Mouse (Mus musculus): ENCODE measurements at regions not wholly inside any gene's neighbourhood (a gene's known extent, or its start where the extent isn't known, plus 50 kb on each side); places are given as distances from the start of the nearest gene placed in this dataset.

GRCm38 (mm10) chr17:10105299-10105698 is 214.4 kb downstream of the Qk start:
- H3K36me3 ChIP-seq: no peaks in the 10 kb centered on the region
- H3K27ac ChIP-seq (replicated peaks): no peak overlapping the region
- no peak for ATAC-seq (ENCODE audit: insufficient number of reproducible peaks, low FRiP score, low TSS enrichment, low read depth)

GRCm38 (mm10) chr17:10098199-10098598 is 221.5 kb downstream of the Qk start:
- H3K27me3 ChIP-seq: no peaks in the 10 kb centered on the region
- no peak overlapping the region for H3K27ac ChIP-seq (replicated peaks)
- 0 out of 2 replicates have a peak, but pooled peaks cover 3% of the 10 kb centered on the region for H3K4me1 ChIP-seq
- no peaks in the 10 kb centered on the region for H3K36me3 ChIP-seq
- no peak overlapping the region for H3K9ac ChIP-seq
- no peak; the same call in 1 of the 2 replicates for ATAC-seq (ENCODE audit: insufficient number of reproducible peaks, low FRiP score, low TSS enrichment, low read depth)
- no peak overlapping the region for H3K4me2 ChIP-seq (replicated peaks)
- WGBS: 46% methylated on average over 4 of the region's 4 CpGs
- H3K4me3 ChIP-seq (replicated peaks): no peak overlapping the region
- no peaks in the 10 kb centered on the region for H3K9me3 ChIP-seq (replicated peaks)

More at GRCm38 (mm10) chr17:10105299-10105698, 214.4 kb downstream of the Qk start:
- H3K4me3 ChIP-seq (replicated peaks): no peak overlapping the region
- H3K4me2 ChIP-seq (replicated peaks): no peak overlapping the region
- H3K9ac ChIP-seq: no peak overlapping the region
- H3K4me1 ChIP-seq: no peaks in the 10 kb centered on the region
- no peaks in the 10 kb centered on the region for H3K9me3 ChIP-seq (replicated peaks)
- no peaks in the 10 kb centered on the region for H3K27me3 ChIP-seq
- 56% methylated on average over 3 of the region's 3 CpGs for WGBS

- Histone ChIP-seq H3K4me3 (replicated peaks) (no peak overlapping the region), H3K27me3 (no peaks in the 10 kb centered on the region), H3K4me2 (replicated peaks) (no peak overlapping the region), H3K4me1 (0 out of 2 replicates have a peak, but pooled peaks cover 3% of the 10 kb centered on the region), H3K27ac (replicated peaks) (no peak overlapping the region), H3K9me3 (replicated peaks) (no peaks in the 10 kb centered on the region), H3K9ac (no peak overlapping the region), H3K36me3 (no peaks in the 10 kb centered on the region)
- ATAC-seq (ENCODE audit: insufficient number of reproducible peaks, low FRiP score, low TSS enrichment, low read depth): no peak
Measured at GRCm38 (mm10) chr17:10097691-10098090, 222.0 kb downstream of the Qk start.

GRCm38 (mm10) chr17:10095841-10096301 is 223.8 kb downstream of the Qk start:
- H3K36me3 ChIP-seq: no peaks in the 10 kb centered on the region

GRCm38 (mm10) chr17:10094108-10094521 is 225.5 kb downstream of the Qk start:
- H3K27me3 ChIP-seq: no peaks in the 10 kb centered on the region
- no peak overlapping the region for H3K4me2 ChIP-seq (replicated peaks)
- ATAC-seq (ENCODE audit: insufficient number of reproducible peaks, low FRiP score, low TSS enrichment, low read depth): no peak
- 0 out of 2 replicates have a peak, but pooled peaks cover 3% of the 10 kb centered on the region for H3K4me1 ChIP-seq
- WGBS: 45% methylated on average over 3 of the region's 3 CpGs
- H3K27ac ChIP-seq (replicated peaks): no peak overlapping the region
- no peaks in the 10 kb centered on the region for H3K36me3 ChIP-seq
- peaks cover 4% of the 10 kb centered on the region for H3K9me3 ChIP-seq (replicated peaks)
- no peak overlapping the region for H3K4me3 ChIP-seq (replicated peaks)
- no peak overlapping the region for H3K9ac ChIP-seq

More at GRCm38 (mm10) chr17:10095841-10096301, 223.8 kb downstream of the Qk start:
- H3K27ac ChIP-seq (replicated peaks): no peak overlapping the region
- no peak for ATAC-seq (ENCODE audit: insufficient number of reproducible peaks, low FRiP score, low TSS enrichment, low read depth)
- H3K27me3 ChIP-seq: no peaks in the 10 kb centered on the region
- H3K9me3 ChIP-seq (replicated peaks): peaks cover 4% of the 10 kb centered on the region
- no peak overlapping the region for H3K9ac ChIP-seq
- 76% methylated on average over 3 of the region's 3 CpGs for WGBS
- H3K4me1 ChIP-seq: 0 out of 2 replicates have a peak, but pooled peaks cover 3% of the 10 kb centered on the region
- no peak overlapping the region for H3K4me3 ChIP-seq (replicated peaks)
- H3K4me2 ChIP-seq (replicated peaks): no peak overlapping the region

- H3K9ac ChIP-seq: no peak overlapping the region
- no peak overlapping the region for H3K4me3 ChIP-seq (replicated peaks)
- no peaks in the 10 kb centered on the region for H3K36me3 ChIP-seq
- H3K27me3 ChIP-seq: 0 out of 2 replicates have a peak, but pooled peaks cover 3% of the 10 kb centered on the region
- no peak overlapping the region for H3K27ac ChIP-seq (replicated peaks)
- H3K9me3 ChIP-seq (replicated peaks): peaks cover 4% of the 10 kb centered on the region
- ATAC-seq (ENCODE audit: insufficient number of reproducible peaks, low FRiP score, low TSS enrichment, low read depth): no peak
- no peak overlapping the region for H3K4me2 ChIP-seq (replicated peaks)
- 54% methylated on average over 8 of the region's 8 CpGs for WGBS
- H3K4me1 ChIP-seq: 0 out of 2 replicates have a peak, but pooled peaks cover 3% of the 10 kb centered on the region
Measured at GRCm38 (mm10) chr17:10093437-10094107, 226.1 kb downstream of the Qk start.

GRCm38 (mm10) chr17:10087192-10087886 is 232.3 kb downstream of the Qk start:
- Histone ChIP-seq H3K4me2 (replicated peaks) (no peak overlapping the region), H3K4me1 (peaks cover 6% of the 10 kb centered on the region; the same call in 1 of the 2 replicates), H3K36me3 (no peaks in the 10 kb centered on the region), H3K27ac (replicated peaks) (no peak overlapping the region), H3K9ac (no peak overlapping the region), H3K4me3 (replicated peaks) (no peak overlapping the region), H3K27me3 (0 out of 2 replicates have a peak, but pooled peaks cover 8% of the 10 kb centered on the region), H3K9me3 (replicated peaks) (peaks cover 4% of the 10 kb centered on the region)
- ATAC-seq (ENCODE audit: insufficient number of reproducible peaks, low FRiP score, low TSS enrichment, low read depth): no peak
- 50% methylated on average over 7 of the region's 7 CpGs for WGBS

- no peak overlapping the region for H3K4me3 ChIP-seq (replicated peaks)
- H3K9ac ChIP-seq: no peak overlapping the region
- no peak overlapping the region for H3K4me2 ChIP-seq (replicated peaks)
- 0 out of 2 replicates have a peak, but pooled peaks cover 8% of the 10 kb centered on the region for H3K27me3 ChIP-seq
- no peak for ATAC-seq (ENCODE audit: insufficient number of reproducible peaks, low FRiP score, low TSS enrichment, low read depth)
- 65% methylated on average over 2 of the region's 2 CpGs for WGBS
- H3K36me3 ChIP-seq: no peaks in the 10 kb centered on the region
- H3K27ac ChIP-seq (replicated peaks): no peak overlapping the region
- peaks cover 3% of the 10 kb centered on the region; the same call in 1 of the 2 replicates for H3K9me3 ChIP-seq (replicated peaks)
- peaks cover 6% of the 10 kb centered on the region; the same call in 1 of the 2 replicates for H3K4me1 ChIP-seq
Measured at GRCm38 (mm10) chr17:10086558-10086957, 233.1 kb downstream of the Qk start.

- Histone ChIP-seq H3K36me3 (no peaks in the 10 kb centered on the region), H3K27ac (replicated peaks) (no peak overlapping the region), H3K9me3 (replicated peaks) (no peaks in the 10 kb centered on the region), H3K27me3 (0 out of 2 replicates have a peak, but pooled peaks cover 8% of the 10 kb centered on the region), H3K9ac (no peak overlapping the region), H3K4me2 (replicated peaks) (no peak overlapping the region), H3K4me3 (replicated peaks) (no peak overlapping the region), H3K4me1 (peaks cover 6% of the 10 kb centered on the region; the same call in 1 of the 2 replicates)
- 35% methylated on average over 2 of the region's 2 CpGs for WGBS
- no peak; the same call in 1 of the 2 replicates for ATAC-seq (ENCODE audit: insufficient number of reproducible peaks, low FRiP score, low TSS enrichment, low read depth)
Measured at GRCm38 (mm10) chr17:10086132-10086531, 233.5 kb downstream of the Qk start.

GRCm38 (mm10) chr17:10081721-10082120 is 237.9 kb downstream of the Qk start:
- H3K9me3 ChIP-seq (replicated peaks): no peaks in the 10 kb centered on the region
- H3K9ac ChIP-seq: no peak overlapping the region
- H3K36me3 ChIP-seq: no peaks in the 10 kb centered on the region
- WGBS: 84% methylated on average over 10 of the region's 10 CpGs
- H3K27me3 ChIP-seq: 0 out of 2 replicates have a peak, but pooled peaks cover 4% of the 10 kb centered on the region
- H3K4me2 ChIP-seq (replicated peaks): no peak overlapping the region
- ATAC-seq (ENCODE audit: insufficient number of reproducible peaks, low FRiP score, low TSS enrichment, low read depth): no peak
- H3K4me3 ChIP-seq (replicated peaks): no peak overlapping the region
- H3K4me1 ChIP-seq: peaks cover 6% of the 10 kb centered on the region; the same call in 1 of the 2 replicates
- H3K27ac ChIP-seq (replicated peaks): no peak overlapping the region

Data from embryonic facial prominence, embryonic 15.5 days (tissue).